Mouse (Mus musculus) forebrain, embryonic 11.5 days (tissue): ENCODE measurements around the gene Cd274. TPM values are rescaled to one million over a fixed set of nuclear protein-coding genes. Genes with fewer than 3 reads are reported as not detected.

Source experiments
- ATAC-seq: fragments of 200-750 bp; cut with Nextera tagmentation; replicated peaks from 2 replicates; pipeline ENCODE4 v1.8.0; 2017; ENCODE audit warnings: moderate TSS enrichment; ENCODE audit not compliant: low FRiP score
- DNase-seq: peaks from one replicate; pipeline ENCODE4 v3.0.0-alpha.2; 2017; ENCODE audit warnings: low spot score
- H3K27ac ChIP-seq: fragments of 300-500 bp; sonication (generic); 2 replicates; pipeline ENCODE4 v1.5.1; 2014; ENCODE audit warnings: low read depth, low read length
- H3K27me3 ChIP-seq: fragments of 300-500 bp; sonication (generic); 2 replicates; pipeline ENCODE4 v1.6.1; 2014; ENCODE audit warnings: mild to moderate bottlenecking, low read length, mixed read lengths; ENCODE audit not compliant: control insufficient read depth, insufficient read depth
- H3K36me3 ChIP-seq: fragments of 300-500 bp; sonication (generic); 2 replicates; pipeline ENCODE4 v1.6.1; 2014; ENCODE audit warnings: mild to moderate bottlenecking, low read length, moderate library complexity, mixed read lengths; ENCODE audit not compliant: control insufficient read depth, insufficient read depth
- H3K4me1 ChIP-seq: fragments of 300-500 bp; sonication (generic); replicated peaks from 2 replicates; pipeline ENCODE4 v1.6.1; 2014; ENCODE audit warnings: low read length, mixed read lengths; ENCODE audit not compliant: control insufficient read depth, insufficient read depth
- H3K4me2 ChIP-seq: fragments of 300-500 bp; sonication (generic); 2 replicates; pipeline ENCODE4 v1.6.1; 2014; ENCODE audit warnings: low read depth, mild to moderate bottlenecking, low read length, moderate library complexity, mixed read lengths; ENCODE audit not compliant: severe bottlenecking
- H3K4me3 ChIP-seq: fragments of 300-500 bp; sonication (generic); 2 replicates; pipeline ENCODE4 v1.5.1; 2014; ENCODE audit warnings: low read depth, low read length
- H3K9ac ChIP-seq: fragments of 300-500 bp; sonication (generic); 2 replicates; pipeline ENCODE4 v1.6.1; 2014; ENCODE audit warnings: low read length
- H3K9me3 ChIP-seq: fragments of 300-500 bp; sonication (generic); 2 replicates; pipeline ENCODE4 v1.6.1; 2016; ENCODE audit warnings: low read length, mixed read lengths; ENCODE audit not compliant: control insufficient read depth
- whole genome bisulfite sequencing: fragments of 180-500 bp; shearing (Covaris S2); extraction: QIAGEN DNeasy Blood & Tissue Kit; methylation state at CpG from one replicate; pipeline ENCODE4 v1.1.7; 2014; 5-methylcytosine and 5-hydroxymethylcytosine counted together
- polyA plus RNA-seq: library from polyadenylated mRNA; unstranded; fragments of >200 nt; fragmentation: Nextera tagmentation; extraction: Ambion mirVana; gene quantifications from 2 replicates; pipeline ENCODE4 v1.2.1, GENCODE M21; 2014

The Cd274 gene
- polyA plus RNA-seq, 1 experiment from 2014 or later, result 0.23 TPM

- peak overlapping the region; percentile 58 for H3K9ac ChIP-seq
- peaks cover 4% of the 10 kb centered on the region for H3K4me1 ChIP-seq
- peak; percentile 91 for DNase-seq
- peak overlapping the region; percentile 88 for H3K4me2 ChIP-seq
- ATAC-seq, result peak; percentile 100
- no peaks in the 10 kb centered on the region for H3K27me3 ChIP-seq
- H3K27ac ChIP-seq, result no peak overlapping the region
- H3K4me3 ChIP-seq, result peak overlapping the region; percentile 47
- WGBS, result 2% methylated on average over 33 of the region's 33 CpGs
- no peaks in the 10 kb centered on the region for H3K9me3 ChIP-seq
- H3K36me3 ChIP-seq, result no peaks in the 10 kb centered on the region
Observed at GRCm38 (mm10) chr19:29361468-29362130, 5.7 kb upstream of the Cd274 start.

- no peaks in the 10 kb centered on the region for H3K27me3 ChIP-seq
- H3K4me1 ChIP-seq, result peaks cover 4% of the 10 kb centered on the region
- peak overlapping the region; percentile 47 for H3K4me3 ChIP-seq
- 52% methylated on average over 13 of the region's 13 CpGs for WGBS
- H3K27ac ChIP-seq, result no peak overlapping the region
- H3K36me3 ChIP-seq, result no peaks in the 10 kb centered on the region
- H3K4me2 ChIP-seq, result peak overlapping the region; percentile 88
- H3K9me3 ChIP-seq, result no peaks in the 10 kb centered on the region
- DNase-seq (no peak), ATAC-seq (no peak)
- peak overlapping the region; percentile 58; the same call in 1 of the 2 replicates for H3K9ac ChIP-seq
Observed at GRCm38 (mm10) chr19:29362173-29362930, 4.9 kb upstream of the Cd274 start.

- no peak for ATAC-seq
- Histone ChIP-seq H3K27ac (no peak overlapping the region), H3K27me3 (no peaks in the 10 kb centered on the region), H3K4me1 (peaks cover 4% of the 10 kb centered on the region), H3K9me3 (no peaks in the 10 kb centered on the region), H3K4me2 (no peak overlapping the region), H3K4me3 (no peak overlapping the region), H3K36me3 (no peaks in the 10 kb centered on the region), H3K9ac (no peak overlapping the region)
- no peak for DNase-seq
- 90% methylated on average over 7 of the region's 7 CpGs for WGBS
Observed at GRCm38 (mm10) chr19:29363557-29363956, 3.7 kb upstream of the Cd274 start.

DNA sequence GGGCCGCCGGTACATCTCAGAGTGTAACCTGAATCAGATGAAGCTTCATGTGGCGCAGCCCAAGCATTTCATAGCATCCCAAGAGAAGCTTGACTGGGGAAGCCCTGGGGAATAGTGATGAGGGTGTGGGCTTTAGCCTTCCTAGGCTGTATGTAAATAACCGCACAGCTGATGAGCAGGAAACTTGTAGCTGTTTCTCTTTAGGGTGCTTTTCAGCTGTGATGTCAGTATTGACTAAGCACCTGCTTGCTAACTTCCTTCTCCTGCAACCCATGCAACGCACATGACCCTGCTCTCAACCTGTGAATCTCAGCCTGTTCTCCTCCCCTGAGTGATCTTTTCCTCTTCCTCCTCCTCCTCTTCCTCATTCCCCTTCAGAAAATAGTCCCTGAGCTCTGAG, 3.2 kb upstream of the Cd274 start:
- no peak overlapping the region for H3K4me3 ChIP-seq
- no peaks in the 10 kb centered on the region for H3K9me3 ChIP-seq
- WGBS, result 83% methylated on average over 5 of the region's 5 CpGs
- no peak overlapping the region for H3K4me2 ChIP-seq
- no peaks in the 10 kb centered on the region for H3K27me3 ChIP-seq
- H3K9ac ChIP-seq, result no peak overlapping the region
- H3K36me3 ChIP-seq, result no peaks in the 10 kb centered on the region
- ATAC-seq (no peak), DNase-seq (no peak)
- H3K27ac ChIP-seq, result no peak overlapping the region
- peaks cover 4% of the 10 kb centered on the region for H3K4me1 ChIP-seq

DNA sequence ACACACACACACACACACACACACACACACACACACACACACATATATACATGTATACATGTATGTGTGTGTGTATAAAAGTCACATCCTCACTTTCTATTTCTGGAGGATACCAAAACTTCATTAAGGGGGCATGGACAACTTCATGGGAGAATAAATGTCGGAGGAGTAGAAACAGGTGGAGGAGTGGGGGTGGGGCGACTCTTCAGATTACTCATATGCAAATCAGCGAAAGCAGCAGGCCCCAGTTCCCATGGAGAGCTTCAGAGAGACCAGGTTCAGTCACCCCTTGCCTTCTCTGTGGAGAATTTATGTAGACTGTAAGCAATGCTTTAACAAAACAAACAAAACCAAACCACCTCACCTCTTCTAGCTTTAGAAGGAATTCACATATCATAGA, 2.1 kb upstream of the Cd274 start:
- Histone ChIP-seq H3K27me3 (no peaks in the 10 kb centered on the region), H3K9me3 (no peaks in the 10 kb centered on the region), H3K4me3 (no peak overlapping the region), H3K4me2 (no peak overlapping the region), H3K4me1 (peaks cover 4% of the 10 kb centered on the region), H3K36me3 (no peaks in the 10 kb centered on the region), H3K9ac (no peak overlapping the region), H3K27ac (no peak overlapping the region)
- DNase-seq (no peak), ATAC-seq (no peak)
- 22% methylated on average over 3 of the region's 3 CpGs for WGBS

DNA sequence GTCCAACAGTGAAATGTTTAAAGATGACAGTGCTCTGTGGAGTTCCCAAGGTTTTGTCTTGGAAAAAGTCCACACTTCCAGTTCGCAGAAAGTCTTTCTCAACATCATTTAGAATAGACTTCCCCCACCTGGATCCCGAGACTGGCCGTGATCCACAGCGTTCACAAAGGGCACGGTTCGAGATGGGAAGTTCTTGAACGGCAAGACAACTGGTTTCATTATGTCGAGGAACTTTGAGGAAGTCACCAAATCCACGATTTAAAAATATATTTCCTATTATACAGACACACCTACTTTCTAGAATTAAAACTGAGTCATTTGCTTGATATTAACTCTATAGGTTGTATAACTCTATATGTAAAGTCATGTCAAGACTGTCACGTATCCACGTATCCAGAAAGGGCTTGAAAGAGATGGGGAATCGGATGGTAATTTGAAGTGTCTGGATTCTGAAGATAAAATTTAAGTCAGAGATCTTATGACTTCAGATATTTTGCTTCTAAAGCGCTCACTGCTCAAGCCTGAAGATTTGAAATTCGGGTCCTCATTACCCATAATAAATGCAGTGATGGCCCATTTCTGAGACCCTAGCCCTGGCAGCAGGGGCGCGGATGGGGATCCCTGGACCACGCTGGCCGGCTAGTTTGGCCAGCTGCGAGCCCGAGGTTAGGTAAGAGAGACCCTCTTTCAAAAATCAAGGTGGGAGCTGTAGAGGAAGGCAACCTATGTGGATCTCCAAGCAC, 858 bp upstream of the Cd274 start:
- 64% methylated on average over 20 of the region's 20 CpGs for WGBS
- H3K9ac ChIP-seq, result no peak overlapping the region
- peak overlapping the region; percentile 34 for H3K4me3 ChIP-seq
- DNase-seq (no peak), ATAC-seq (no peak)
- H3K9me3 ChIP-seq, result no peaks in the 10 kb centered on the region
- H3K36me3 ChIP-seq, result no peaks in the 10 kb centered on the region
- H3K4me2 ChIP-seq, result peak overlapping the region; percentile 71
- H3K27me3 ChIP-seq, result no peaks in the 10 kb centered on the region
- H3K4me1 ChIP-seq, result peaks cover 1% of the 10 kb centered on the region
- H3K27ac ChIP-seq, result no peak overlapping the region

DNA sequence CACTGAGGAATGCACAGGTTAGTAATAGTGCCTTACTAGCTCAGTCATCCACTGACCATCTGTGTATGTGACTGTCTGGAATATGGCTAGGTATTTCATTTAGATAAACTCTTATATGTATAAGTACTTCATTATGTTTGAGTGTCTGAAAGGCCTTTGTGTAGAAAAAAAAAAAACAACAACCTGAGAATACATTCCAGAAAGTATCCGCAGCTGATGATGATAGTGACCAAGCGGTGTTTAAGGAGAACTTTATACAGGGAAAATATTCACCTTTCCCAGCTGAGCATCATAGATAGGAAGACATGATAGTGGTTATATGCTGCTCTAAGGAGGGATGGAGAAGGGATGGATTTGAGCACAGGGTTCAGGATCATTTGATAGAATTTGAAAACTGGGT, 786 bp downstream of the Cd274 start:
- Histone ChIP-seq H3K4me3 (no peak overlapping the region), H3K27ac (no peak overlapping the region), H3K9ac (no peak overlapping the region), H3K4me2 (no peak overlapping the region), H3K27me3 (no peaks in the 10 kb centered on the region), H3K36me3 (no peaks in the 10 kb centered on the region), H3K4me1 (no peaks in the 10 kb centered on the region), H3K9me3 (no peaks in the 10 kb centered on the region)
- 88% methylated on average over 2 of the region's 2 CpGs for WGBS
- DNase-seq (no peak), ATAC-seq (no peak)

- Histone ChIP-seq H3K27me3 (no peaks in the 10 kb centered on the region), H3K4me1 (no peaks in the 10 kb centered on the region), H3K36me3 (no peaks in the 10 kb centered on the region), H3K4me2 (no peak overlapping the region), H3K27ac (no peak overlapping the region), H3K9ac (no peak overlapping the region), H3K4me3 (no peak overlapping the region), H3K9me3 (no peaks in the 10 kb centered on the region)
- DNase-seq (no peak), ATAC-seq (no peak)
- 76% methylated on average over 3 of the region's 3 CpGs for WGBS
Observed at GRCm38 (mm10) chr19:29368671-29369309, 1.5 kb downstream of the Cd274 start.
